Mouse (Mus musculus): ENCODE data around the gene Scn7a. TPM values are rescaled to one million over a fixed set of nuclear protein-coding genes. Genes with fewer than 3 reads are reported as not detected.

Gene Scn7a
- polyA plus RNA-seq, 1 experiment = not detected

DNA sequence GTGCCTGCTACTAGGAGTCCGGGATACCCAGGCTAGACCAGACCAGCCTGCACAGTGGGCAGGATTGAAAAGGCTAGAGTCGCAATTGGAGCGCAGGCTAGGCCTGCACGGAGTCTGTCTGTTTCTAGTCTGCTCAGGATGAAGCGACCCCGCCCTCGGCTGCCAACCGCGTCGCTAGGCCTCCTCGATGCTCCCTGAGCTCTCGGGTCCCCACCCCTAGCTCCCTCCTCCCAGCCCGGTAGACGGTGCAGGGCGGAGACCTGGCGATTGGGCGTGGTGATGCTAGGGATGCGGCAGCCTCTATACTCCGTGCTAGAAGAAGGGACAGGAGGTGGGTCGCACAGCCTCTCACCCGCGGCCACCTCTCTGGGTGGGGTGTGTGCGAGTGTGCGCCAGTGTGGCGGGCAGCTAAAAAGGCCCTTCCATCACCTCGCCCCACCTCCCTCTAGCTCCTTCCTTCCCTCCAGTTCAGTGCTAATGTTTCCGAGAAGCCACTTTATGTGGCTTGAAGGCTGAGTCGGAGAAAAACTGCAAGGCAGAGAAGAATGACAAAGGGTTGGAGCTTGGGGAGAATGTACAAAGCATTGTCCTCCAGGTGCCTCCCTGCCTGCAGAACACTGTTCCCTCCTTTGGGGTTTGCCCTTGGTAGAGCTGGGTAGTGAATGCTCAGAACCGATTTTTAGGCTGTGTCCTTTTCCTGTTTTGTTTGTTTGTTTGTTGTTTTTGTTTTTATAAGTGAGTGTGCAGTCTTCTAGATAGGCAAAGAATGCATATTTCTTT, 149.9 kb downstream of the Scn7a start, which contains the start of gene Scn9a:
Gene Scn9a (minus strand): TSS at position 383 of the 780 bp plus-strand sequence.
- Histone ChIP-seq H3K36me3 (ENCODE audit: control insufficient read depth) (no peaks in the 10 kb centered on the region), H3K9me3 (ENCODE audit: control insufficient read depth, low read length) (no peaks in the 10 kb centered on the region), H3K4me3 (replicated peaks) (no peak within 1 kb of the TSS), H3K27me3 (ENCODE audit: control insufficient read depth) (peaks cover 9% of the 10 kb centered on the region), H3K4me1 (ENCODE audit: control insufficient read depth) (no peaks in the 10 kb centered on the region)
- TF ChIP-seq GATA1 (IDR thresholded peaks at IDR 0.05; ENCODE audit: low read length) = no peak
- TF ChIP-seq TAL1 (IDR thresholded peaks at IDR 0.05; ENCODE audit: low read length) = no peak

DNA sequence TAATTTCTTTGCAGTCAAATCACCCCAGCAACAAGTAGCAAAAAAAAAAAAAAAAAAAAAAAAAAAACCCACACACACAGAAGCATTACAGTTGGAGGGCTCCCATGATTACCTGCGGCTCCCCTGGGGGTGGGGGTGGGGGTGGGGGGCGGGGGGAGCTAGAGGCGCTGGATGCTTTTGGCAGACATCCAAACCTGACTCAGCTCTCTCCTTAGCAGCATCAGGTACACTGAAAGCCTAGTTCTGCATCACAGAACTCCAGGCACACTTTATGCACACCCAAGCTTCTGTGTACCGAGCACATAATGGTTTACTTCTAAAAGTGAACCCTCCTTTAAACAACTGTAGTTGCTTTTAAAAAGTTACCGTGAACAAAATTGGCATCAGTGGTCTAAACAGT, 152.0 kb downstream of the Scn7a start:
- Histone ChIP-seq H3K36me3 (ENCODE audit: control insufficient read depth) (no peaks in the 10 kb centered on the region), H3K9me3 (ENCODE audit: control insufficient read depth, low read length) (no peaks in the 10 kb centered on the region), H3K4me1 (ENCODE audit: control insufficient read depth) (no peaks in the 10 kb centered on the region), H3K27me3 (ENCODE audit: control insufficient read depth) (peaks cover 9% of the 10 kb centered on the region), H3K4me3 (replicated peaks) (no peak overlapping the region)
- no peak for TF ChIP-seq GATA1 (IDR thresholded peaks at IDR 0.05; ENCODE audit: low read length)
- no peak for TF ChIP-seq TAL1 (IDR thresholded peaks at IDR 0.05; ENCODE audit: low read length)

Other genes with a start within 250 kb of the Scn7a start
- gene Scn9a, start 150.0 kb downstream of the Scn7a start, polyA plus RNA-seq (2012) = 0.01 TPM in 1 of 2 replicates, not detected in the other